Mouse (Mus musculus): ENCODE data around the gene Apol8.
A peak's percentile ranks its signal among the peaks of the same experiment; 100 is the strongest.

Gene Apol8

GRCm38 (mm10) chr15:77756848-77757247, at the start of gene Apol8:
TSS of gene Apol8 (minus strand) at chr15:77757003.
- peak; percentile 68 for DNase-seq

GRCm38 (mm10) chr15:77805657-77806056, 48.9 kb upstream of the Apol8 start:
- DNase-seq, result peak; percentile 51

GRCm38 (mm10) chr15:77804949-77805348, 48.1 kb upstream of the Apol8 start:
- DNase-seq, result peak; percentile 56

GRCm38 (mm10) chr15:77804460-77804859, 47.7 kb upstream of the Apol8 start:
- DNase-seq, result no peak

GRCm38 (mm10) chr15:77803747-77804146, 46.9 kb upstream of the Apol8 start:
- no peak for DNase-seq

GRCm38 (mm10) chr15:77802992-77803391, 46.2 kb upstream of the Apol8 start:
- peak; percentile 56 for DNase-seq

GRCm38 (mm10) chr15:77801188-77801587, 44.4 kb upstream of the Apol8 start:
- DNase-seq, result no peak

- DNase-seq, result peak; percentile 80
Observed at GRCm38 (mm10) chr15:77800511-77800910, 43.7 kb upstream of the Apol8 start.

- DNase-seq, result peak; percentile 45
Observed at GRCm38 (mm10) chr15:77799491-77800474, 43.0 kb upstream of the Apol8 start.

- DNase-seq, result peak; percentile 80
Observed at GRCm38 (mm10) chr15:77798664-77799490, 42.1 kb upstream of the Apol8 start.

GRCm38 (mm10) chr15:77797609-77798411, 41.0 kb upstream of the Apol8 start:
- DNase-seq, result no peak

GRCm38 (mm10) chr15:77796409-77797035, 39.7 kb upstream of the Apol8 start:
- no peak for DNase-seq

- DNase-seq, result no peak
Observed at GRCm38 (mm10) chr15:77794908-77795356, 38.1 kb upstream of the Apol8 start.

- DNase-seq, result no peak
Observed at GRCm38 (mm10) chr15:77794138-77794907, 37.5 kb upstream of the Apol8 start.

GRCm38 (mm10) chr15:77793554-77793953, 36.8 kb upstream of the Apol8 start:
- no peak for DNase-seq

- DNase-seq, result no peak
Observed at GRCm38 (mm10) chr15:77793094-77793493, 36.3 kb upstream of the Apol8 start.

- DNase-seq, result no peak
Observed at GRCm38 (mm10) chr15:77792056-77792455, 35.3 kb upstream of the Apol8 start.

GRCm38 (mm10) chr15:77790656-77791405, 34.0 kb upstream of the Apol8 start:
- DNase-seq, result no peak

GRCm38 (mm10) chr15:77789186-77789585, 32.4 kb upstream of the Apol8 start:
- no peak for DNase-seq

- no peak for DNase-seq
Observed at GRCm38 (mm10) chr15:77788356-77788755, 31.6 kb upstream of the Apol8 start.
